Mouse (Mus musculus): ENCODE results near the gene Tacc2. TPM values are rescaled to one million over a fixed set of nuclear protein-coding genes. Genes with fewer than 3 reads are reported as not detected.

Tacc2 gene
- polyA plus RNA-seq, 1 experiment from 2014 or later, result 58.9 TPM

- H3K27ac ChIP-seq (replicated peaks), result no peak overlapping the region
- H3K9ac ChIP-seq (replicated peaks), result no peak overlapping the region
- no peaks in the 10 kb centered on the region for H3K9me3 ChIP-seq (replicated peaks)
- no peaks in the 10 kb centered on the region for H3K27me3 ChIP-seq (replicated peaks)
- H3K4me1 ChIP-seq, result 0 out of 2 replicates have a peak, but pooled peaks cover 3% of the 10 kb centered on the region
- no peak for ATAC-seq (ENCODE audit: low FRiP score)
- no peak overlapping the region for H3K4me3 ChIP-seq (replicated peaks)
- H3K36me3 ChIP-seq, result no peaks in the 10 kb centered on the region
- WGBS, result 44% methylated on average over 16 of the region's 16 CpGs
- H3K4me2 ChIP-seq, result no peak overlapping the region
These were observed 235.2 kb downstream of the Tacc2 start for GRCm38 (mm10) chr7:130812407-130812806.

Other genes with a start within 250 kb of the Tacc2 start
- gene Ate1, start 57.1 kb upstream of the Tacc2 start, polyA plus RNA-seq (2015; fragmentation: Nextera tagmentation; extraction: Ambion mirVana), result 103 and 111 TPM in 2 replicates
- gene Nsmce4a, start 4.3 kb upstream of the Tacc2 start, polyA plus RNA-seq (2015; fragmentation: Nextera tagmentation; extraction: Ambion mirVana), result 74.8 and 96.9 TPM in 2 replicates
- gene Btbd16, start 196.6 kb downstream of the Tacc2 start, polyA plus RNA-seq (2015; fragmentation: Nextera tagmentation; extraction: Ambion mirVana), result 0.05 TPM in 1 of 2 replicates, not detected in the other

Data from neural tube, embryonic 15.5 days (tissue).